Mouse (Mus musculus) heart, postnatal 36 days (tissue): ENCODE measurements at regions not wholly inside any gene's neighbourhood (a gene's known extent, or its start where the extent isn't known, plus 50 kb on each side); places are given as distances from the start of the nearest gene placed in this dataset.

ENCODE experiments used
- DNase-seq, 2 experiments: peaks; one replicate each; pipeline ENCODE4 v3.0.0; 2021 to 2022
- intact Hi-C: fragments of 180-260 bp; cut with DNase I; formaldehyde crosslinking; loops from one replicate; pipeline ENCODE4 v1.15.1; 2025

- intact Hi-C loops, result no loop called here
Observed at GRCm38 (mm10) chr2:128507591-128508243, 83.3 kb upstream of the Spdye4c start.

GRCm38 (mm10) chr2:128508244-128508605 lies 82.8 kb upstream of the Spdye4c start:
- intact Hi-C loops, result no loop called here
- no peak for DNase-seq

More at GRCm38 (mm10) chr2:128507591-128508243, 83.3 kb upstream of the Spdye4c start:
- peak; percentile 47 to 57 for DNase-seq

GRCm38 (mm10) chr2:128511291-128511690 lies 79.7 kb upstream of the Spdye4c start:
- intact Hi-C loops, result no loop called here
- DNase-seq, result no peak

GRCm38 (mm10) chr2:128512852-128513251 lies 78.2 kb upstream of the Spdye4c start:
- intact Hi-C loops, result no loop called here
- no peak for DNase-seq

- DNase-seq, result no peak
- intact Hi-C loops, result no loop called here
Observed at GRCm38 (mm10) chr2:128514463-128515290, 76.3 kb upstream of the Spdye4c start.

- intact Hi-C loops, result no loop called here
- no peak for DNase-seq
Observed at GRCm38 (mm10) chr2:128515701-128516100, 75.3 kb upstream of the Spdye4c start.

- intact Hi-C loops, result no loop called here
- DNase-seq, result no peak
Observed at GRCm38 (mm10) chr2:128516694-128517093, 74.3 kb upstream of the Spdye4c start.

GRCm38 (mm10) chr2:128518142-128518541 lies 72.9 kb upstream of the Spdye4c start:
- intact Hi-C loops, result no loop called here
- DNase-seq, result no peak

- intact Hi-C loops, result no loop called here
- no peak for DNase-seq
Observed at GRCm38 (mm10) chr2:128521701-128522443, 69.1 kb upstream of the Spdye4c start.

- peak in 1 of 2 experiments; percentile 31 for DNase-seq
- intact Hi-C loops, result no loop called here
Observed at GRCm38 (mm10) chr2:128523425-128524108, 67.4 kb upstream of the Spdye4c start.

GRCm38 (mm10) chr2:128526100-128526499 lies 64.9 kb upstream of the Spdye4c start:
- no peak for DNase-seq
- intact Hi-C loops, result no loop called here

- no peak for DNase-seq
- intact Hi-C loops, result no loop called here
Observed at GRCm38 (mm10) chr2:128526883-128527344, 64.1 kb upstream of the Spdye4c start.

GRCm38 (mm10) chr2:128536294-128536693 lies 54.7 kb upstream of the Spdye4c start:
- no peak for DNase-seq
- intact Hi-C loops, result no loop called here

- intact Hi-C loops, result no loop called here
- no peak for DNase-seq
Observed at GRCm38 (mm10) chr2:128537425-128537824, 53.6 kb upstream of the Spdye4c start.

GRCm38 (mm10) chr2:128538736-128539135 lies 52.3 kb upstream of the Spdye4c start:
- intact Hi-C loops, result no loop called here
- DNase-seq, result no peak
